Mouse (Mus musculus): ENCODE data around the gene Srf. TPM values are rescaled to one million over a fixed set of nuclear protein-coding genes. Genes with fewer than 3 reads are reported as not detected.

Srf gene
- polyA plus RNA-seq (2016; fragmentation: Nextera tagmentation; extraction: Ambion mirVana), result 15.0 and 17.5 TPM in 2 replicates

DNA sequence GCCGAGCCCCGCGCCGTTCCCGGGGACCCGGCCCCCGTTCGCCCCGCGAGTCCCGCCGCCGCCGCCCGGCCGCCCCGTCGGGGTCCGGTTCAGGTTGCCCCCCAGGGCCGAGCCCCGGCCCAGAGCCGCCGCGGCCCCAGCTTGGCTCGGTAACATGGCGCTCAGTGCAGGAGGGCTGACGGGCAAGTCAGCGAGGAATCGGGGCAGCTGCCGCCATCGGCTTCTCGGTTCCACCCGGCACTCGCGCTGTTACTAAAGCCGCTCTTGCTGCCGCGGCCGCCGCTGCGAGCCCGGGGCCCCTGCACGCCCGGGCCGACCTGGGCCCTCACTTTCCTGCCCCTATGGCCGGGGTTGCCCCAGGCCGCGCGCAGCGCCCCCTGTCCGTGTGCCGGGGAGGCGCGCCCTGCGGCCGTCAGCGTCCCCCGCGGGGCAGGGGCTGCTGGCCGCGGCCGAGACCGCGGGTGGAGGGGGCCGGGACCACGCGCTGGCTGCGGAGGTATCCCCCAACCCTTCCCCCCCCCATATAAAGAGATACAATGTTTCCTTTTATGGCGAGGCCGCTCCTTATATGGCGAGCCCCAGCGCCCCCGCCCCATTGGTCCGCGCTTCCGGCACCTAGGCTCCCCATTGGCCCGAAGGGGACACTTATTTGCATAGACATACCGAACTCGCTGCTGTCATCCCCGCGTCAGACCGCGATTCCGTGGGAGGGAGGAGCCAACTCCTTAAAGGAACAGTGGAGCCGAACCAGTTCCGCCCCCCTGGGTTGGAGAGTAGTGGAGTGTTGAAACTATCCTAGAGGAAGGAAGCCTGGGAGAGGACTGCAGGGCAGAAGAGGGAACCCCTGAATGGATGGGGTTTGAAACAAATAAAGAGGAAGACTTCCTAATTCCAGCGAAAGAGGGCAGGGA lies at the start of gene Srf:
Srf (minus strand) TSS at position 503 of the 911 bp plus-strand sequence.
- no peaks in the 10 kb centered on the region for H3K27me3 ChIP-seq (replicated peaks)
- no peaks in the 10 kb centered on the region for H3K9me3 ChIP-seq (replicated peaks)
- peak within 1 kb of the TSS; percentile 100 for H3K9ac ChIP-seq
- H3K4me1 ChIP-seq (replicated peaks), result peaks cover 41% of the 10 kb centered on the region
- peak; percentile 93 for ATAC-seq (ENCODE audit: insufficient number of reproducible peaks, low FRiP score)
- peaks cover 16% of the 10 kb centered on the region for H3K36me3 ChIP-seq
- peak within 1 kb of the TSS; percentile 98 for H3K27ac ChIP-seq (ENCODE audit: poor library complexity, severe bottlenecking)
- peak within 1 kb of the TSS; percentile 83 for H3K4me2 ChIP-seq
- under 1% methylated on average over 81 of the region's 87 CpGs for WGBS
- peak within 1 kb of the TSS; percentile 98 for H3K4me3 ChIP-seq

DNA sequence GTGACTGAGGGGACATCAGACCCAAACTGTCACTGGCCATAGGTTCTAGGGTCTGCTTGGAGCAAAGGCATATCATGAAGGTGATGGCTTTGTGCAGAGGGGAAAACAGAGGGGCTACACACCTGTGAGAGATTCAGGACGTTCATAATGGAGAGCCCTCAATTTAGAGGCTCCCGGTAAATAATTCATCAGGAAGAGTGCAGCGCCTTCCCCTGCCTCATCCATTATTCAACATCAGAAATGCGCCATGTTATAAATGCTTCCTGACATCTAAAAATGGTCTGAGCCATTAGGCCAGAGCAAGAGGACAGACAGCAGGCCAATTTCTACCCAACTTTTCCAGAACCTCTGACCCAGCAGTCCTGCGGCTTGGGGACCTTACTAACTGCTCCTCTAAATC lies 49.2 kb upstream of the Srf start:
- H3K27ac ChIP-seq (ENCODE audit: poor library complexity, severe bottlenecking), result no peak overlapping the region
- H3K36me3 ChIP-seq, result peaks cover 13% of the 10 kb centered on the region

DNA sequence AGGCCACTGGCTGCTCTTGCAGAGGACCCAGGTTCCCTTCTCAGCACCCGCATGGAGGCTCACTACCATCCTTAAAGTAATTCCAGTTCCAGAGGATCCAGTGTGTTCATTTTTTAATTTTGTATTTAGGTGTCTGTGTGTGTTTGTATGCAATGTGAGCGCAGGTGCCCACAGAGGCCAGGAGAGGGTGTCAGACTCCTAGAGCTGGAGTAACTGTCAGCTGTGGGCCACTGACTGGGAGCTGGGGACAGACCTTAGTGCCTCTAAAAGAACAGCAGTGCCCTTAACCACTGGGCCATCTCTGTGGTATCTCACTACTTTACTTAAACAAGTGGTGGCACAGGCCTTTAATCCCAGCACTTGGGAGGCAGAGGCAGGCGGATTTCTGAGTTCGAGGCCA lies 47.3 kb upstream of the Srf start:
- WGBS, result 88% methylated on average over 4 of the region's 4 CpGs
- Histone ChIP-seq H3K27me3 (replicated peaks) (no peaks in the 10 kb centered on the region), H3K4me3 (no peak overlapping the region), H3K9ac (no peak overlapping the region), H3K4me1 (replicated peaks) (peaks cover 44% of the 10 kb centered on the region), H3K27ac (ENCODE audit: poor library complexity, severe bottlenecking) (no peak overlapping the region), H3K36me3 (peaks cover 14% of the 10 kb centered on the region), H3K9me3 (replicated peaks) (no peaks in the 10 kb centered on the region), H3K4me2 (no peak overlapping the region)
- no peak for ATAC-seq (ENCODE audit: insufficient number of reproducible peaks, low FRiP score)

More for the DNA sequence above, 49.2 kb upstream of the Srf start:
- Histone ChIP-seq H3K4me3 (no peak overlapping the region), H3K27me3 (replicated peaks) (no peaks in the 10 kb centered on the region), H3K9me3 (replicated peaks) (no peaks in the 10 kb centered on the region), H3K9ac (no peak overlapping the region), H3K4me1 (replicated peaks) (peaks cover 36% of the 10 kb centered on the region), H3K4me2 (no peak overlapping the region)
- WGBS, result 80% methylated on average over 5 of the region's 5 CpGs
- no peak for ATAC-seq (ENCODE audit: insufficient number of reproducible peaks, low FRiP score)

DNA sequence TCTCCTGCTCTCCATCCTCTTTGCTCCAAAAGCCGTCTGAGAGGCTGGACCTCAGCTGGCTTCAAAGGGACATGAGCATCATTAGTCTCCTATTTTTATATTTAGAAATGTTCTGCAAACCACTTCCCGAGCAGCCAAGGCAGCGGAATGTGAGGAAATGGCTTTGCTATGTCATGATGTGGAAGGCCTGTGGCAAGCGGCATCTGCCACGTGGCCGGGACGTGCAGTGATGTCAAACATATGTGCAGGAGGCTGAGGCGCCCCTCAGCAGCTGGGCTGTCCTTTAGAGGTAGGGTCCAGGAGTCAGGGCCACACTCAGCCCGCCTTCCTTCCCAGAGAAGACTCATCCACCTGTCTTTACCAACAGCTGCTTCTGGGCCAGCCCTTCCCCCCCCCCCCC lies 46.2 kb upstream of the Srf start:
- H3K27me3 ChIP-seq (replicated peaks), result no peaks in the 10 kb centered on the region

DNA sequence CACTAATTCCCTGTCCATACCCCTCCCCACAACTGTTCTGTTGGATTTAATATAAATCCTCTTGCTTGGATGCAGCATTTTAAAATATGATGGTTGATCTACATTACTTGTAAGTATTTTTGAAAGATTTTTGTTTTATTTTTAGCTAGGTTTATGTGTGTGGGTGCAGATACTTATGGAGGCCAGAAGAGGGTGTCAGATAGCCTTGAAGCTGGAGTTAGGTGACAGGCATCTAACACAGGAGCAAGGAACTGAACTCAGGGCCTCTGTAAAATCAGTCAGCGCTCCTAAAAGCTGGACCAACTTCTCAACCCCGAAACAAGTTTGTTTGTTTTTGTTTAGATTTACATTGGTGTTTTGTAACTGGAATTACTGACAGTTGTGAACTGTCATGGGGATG lies 44.6 kb upstream of the Srf start:
- H3K9me3 ChIP-seq (replicated peaks), result no peaks in the 10 kb centered on the region
- peaks cover 45% of the 10 kb centered on the region for H3K4me1 ChIP-seq (replicated peaks)
- H3K9ac ChIP-seq, result no peak overlapping the region
- no peak overlapping the region for H3K27ac ChIP-seq (ENCODE audit: poor library complexity, severe bottlenecking)
- no peak overlapping the region for H3K4me2 ChIP-seq
- no peaks in the 10 kb centered on the region for H3K27me3 ChIP-seq (replicated peaks)
- 91% methylated on average over 2 of the region's 2 CpGs for WGBS
- H3K4me3 ChIP-seq, result no peak overlapping the region
- no peak for ATAC-seq (ENCODE audit: insufficient number of reproducible peaks, low FRiP score)
- peaks cover 29% of the 10 kb centered on the region for H3K36me3 ChIP-seq

More for the DNA sequence above, 46.2 kb upstream of the Srf start:
- Histone ChIP-seq H3K4me3 (no peak overlapping the region), H3K9me3 (replicated peaks) (no peaks in the 10 kb centered on the region), H3K4me2 (0 out of 2 replicates have a peak overlapping the region, but pooled peaks have one; percentile 2), H3K27ac (ENCODE audit: poor library complexity, severe bottlenecking) (peak overlapping the region; percentile 68; the same call in 1 of the 2 replicates), H3K4me1 (replicated peaks) (peaks cover 45% of the 10 kb centered on the region), H3K9ac (0 out of 2 replicates have a peak overlapping the region, but pooled peaks have one; percentile 31), H3K36me3 (peaks cover 19% of the 10 kb centered on the region)
- ATAC-seq (ENCODE audit: insufficient number of reproducible peaks, low FRiP score), result no peak
- 56% methylated on average over 9 of the region's 9 CpGs for WGBS

DNA sequence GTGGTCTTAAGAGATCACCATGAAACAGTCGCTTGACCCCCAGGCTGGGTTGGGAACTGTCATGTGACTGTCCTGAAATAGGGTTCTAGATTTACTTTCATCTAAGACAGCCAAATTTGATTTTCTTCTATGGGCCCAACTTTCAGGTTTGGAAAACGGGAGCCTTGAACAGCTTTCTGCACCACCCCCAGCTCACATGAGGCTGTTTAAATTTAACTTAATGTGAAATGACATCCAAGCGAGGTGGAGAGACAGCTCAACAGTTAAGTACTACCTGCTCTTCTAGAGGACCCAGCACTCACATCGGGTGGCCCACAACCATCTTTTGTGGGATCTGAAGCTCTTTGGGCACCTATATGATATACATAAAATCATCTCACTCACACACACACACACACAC lies 43.0 kb upstream of the Srf start:
- peaks cover 29% of the 10 kb centered on the region for H3K36me3 ChIP-seq
- H3K4me2 ChIP-seq, result no peak overlapping the region
- peaks cover 47% of the 10 kb centered on the region for H3K4me1 ChIP-seq (replicated peaks)
- 71% methylated on average over 4 of the region's 4 CpGs for WGBS
- H3K9me3 ChIP-seq (replicated peaks), result no peaks in the 10 kb centered on the region
- no peaks in the 10 kb centered on the region for H3K27me3 ChIP-seq (replicated peaks)
- H3K27ac ChIP-seq (ENCODE audit: poor library complexity, severe bottlenecking), result no peak overlapping the region
- ATAC-seq (ENCODE audit: insufficient number of reproducible peaks, low FRiP score), result no peak
- H3K4me3 ChIP-seq, result no peak overlapping the region
- no peak overlapping the region for H3K9ac ChIP-seq

DNA sequence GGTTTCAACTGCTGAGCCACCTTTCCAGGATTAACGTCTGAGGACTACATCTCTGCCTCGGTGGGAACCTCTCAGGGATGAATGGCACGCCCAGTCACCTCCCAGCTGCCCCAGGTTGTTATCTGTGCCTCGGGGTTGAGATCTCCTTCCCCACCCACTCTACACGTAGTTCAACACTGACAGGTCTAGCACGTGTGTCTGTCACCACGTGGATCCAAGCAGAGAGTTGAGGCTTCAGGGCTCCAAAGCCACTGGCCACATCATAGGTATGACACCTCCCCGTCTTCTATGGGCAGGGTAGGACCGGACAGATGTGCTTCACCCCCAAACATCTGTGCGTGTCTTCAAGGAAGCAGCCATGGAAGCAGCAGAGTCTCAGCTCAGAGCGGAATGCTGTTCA lies 42.0 kb upstream of the Srf start:
- H3K36me3 ChIP-seq, result peaks cover 29% of the 10 kb centered on the region

DNA sequence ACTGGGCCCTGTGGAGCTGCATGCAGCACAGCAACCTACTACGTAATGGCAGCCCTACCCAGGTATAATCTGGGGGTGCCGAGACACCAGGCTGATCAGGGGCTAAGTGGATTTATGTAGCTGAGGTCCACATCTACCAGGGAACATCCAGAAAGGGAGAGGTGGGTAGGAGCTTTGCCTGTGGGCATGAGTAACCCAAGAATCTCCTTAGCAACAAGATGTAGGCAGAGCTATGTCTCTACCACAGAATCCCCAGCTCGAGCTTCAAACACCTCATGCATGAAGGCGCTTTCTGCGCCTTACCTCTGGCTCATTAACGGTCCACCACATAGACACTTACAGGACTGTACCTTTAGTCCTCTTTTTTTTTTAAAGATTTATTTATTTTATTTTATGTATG lies 39.4 kb upstream of the Srf start:
- peak overlapping the region; percentile 4; the same call in 1 of the 2 replicates for H3K9ac ChIP-seq
- 82% methylated on average over 6 of the region's 6 CpGs for WGBS
- no peak overlapping the region for H3K4me3 ChIP-seq
- no peak for ATAC-seq (ENCODE audit: insufficient number of reproducible peaks, low FRiP score)
- no peak overlapping the region for H3K4me2 ChIP-seq
- peaks cover 34% of the 10 kb centered on the region for H3K36me3 ChIP-seq
- peak overlapping the region; percentile 82 for H3K27ac ChIP-seq (ENCODE audit: poor library complexity, severe bottlenecking)
- no peaks in the 10 kb centered on the region for H3K9me3 ChIP-seq (replicated peaks)
- peaks cover 47% of the 10 kb centered on the region for H3K4me1 ChIP-seq (replicated peaks)
- H3K27me3 ChIP-seq (replicated peaks), result no peaks in the 10 kb centered on the region

More for the DNA sequence above, 42.0 kb upstream of the Srf start:
- H3K9me3 ChIP-seq (replicated peaks), result no peaks in the 10 kb centered on the region
- no peak for ATAC-seq (ENCODE audit: insufficient number of reproducible peaks, low FRiP score)
- H3K4me2 ChIP-seq, result no peak overlapping the region
- peaks cover 55% of the 10 kb centered on the region for H3K4me1 ChIP-seq (replicated peaks)
- H3K4me3 ChIP-seq, result no peak overlapping the region
- no peak overlapping the region for H3K9ac ChIP-seq
- WGBS, result 71% methylated on average over 11 of the region's 11 CpGs
- H3K27me3 ChIP-seq (replicated peaks), result no peaks in the 10 kb centered on the region
- no peak overlapping the region for H3K27ac ChIP-seq (ENCODE audit: poor library complexity, severe bottlenecking)

DNA sequence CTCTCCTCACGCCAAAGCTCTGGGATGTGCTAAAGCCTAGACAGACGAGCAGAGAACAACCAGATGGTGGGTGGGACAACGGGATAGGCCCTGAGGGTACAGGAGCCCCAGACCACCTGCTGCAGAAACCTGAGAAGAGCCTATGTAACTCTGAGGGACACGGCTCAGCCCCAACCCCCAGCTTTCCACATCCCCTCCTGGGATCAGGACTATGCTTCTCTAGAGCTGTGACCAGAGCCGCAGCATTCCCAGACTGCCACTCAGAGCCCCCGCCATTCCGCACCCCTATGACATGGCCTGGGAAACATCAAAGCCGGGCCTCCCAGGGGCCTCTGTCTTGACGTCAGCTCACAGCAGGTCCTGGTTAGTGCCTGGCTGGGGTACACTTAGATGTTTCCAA lies 38.6 kb upstream of the Srf start:
- H3K27me3 ChIP-seq (replicated peaks), result no peaks in the 10 kb centered on the region
- peaks cover 43% of the 10 kb centered on the region for H3K4me1 ChIP-seq (replicated peaks)
- peak overlapping the region; percentile 28; the same call in 1 of the 2 replicates for H3K4me2 ChIP-seq
- H3K36me3 ChIP-seq, result peaks cover 41% of the 10 kb centered on the region
- no peak overlapping the region for H3K4me3 ChIP-seq
- H3K27ac ChIP-seq (ENCODE audit: poor library complexity, severe bottlenecking), result peak overlapping the region; percentile 82
- peak; percentile 65 for ATAC-seq (ENCODE audit: insufficient number of reproducible peaks, low FRiP score)
- H3K9ac ChIP-seq, result peak overlapping the region; percentile 4
- WGBS, result 17% methylated on average over 9 of the region's 9 CpGs
- no peaks in the 10 kb centered on the region for H3K9me3 ChIP-seq (replicated peaks)

DNA sequence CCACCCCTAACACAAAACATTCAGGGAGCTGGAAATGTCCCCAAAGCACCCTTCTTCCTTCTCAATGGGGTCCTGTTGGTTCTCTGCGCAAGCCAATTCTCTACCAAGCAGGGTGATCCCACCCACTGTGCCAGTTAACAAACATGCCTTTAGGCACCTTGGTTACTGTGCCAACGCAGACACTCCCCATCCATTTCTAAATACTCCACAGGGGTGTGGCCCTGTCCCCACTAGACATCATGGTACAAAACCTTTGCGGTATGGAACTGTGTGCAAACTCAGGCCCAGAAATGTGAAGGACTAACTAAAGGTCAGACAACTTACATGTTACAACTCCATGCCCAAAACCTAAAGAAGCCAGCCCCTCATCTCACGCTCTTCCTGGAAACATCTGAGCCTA lies 37.1 kb upstream of the Srf start:
- no peak overlapping the region for H3K4me3 ChIP-seq
- 91% methylated on average over 4 of the region's 4 CpGs for WGBS
- no peak for ATAC-seq (ENCODE audit: insufficient number of reproducible peaks, low FRiP score)
- no peak overlapping the region for H3K27ac ChIP-seq (ENCODE audit: poor library complexity, severe bottlenecking)
- H3K4me1 ChIP-seq (replicated peaks), result peaks cover 28% of the 10 kb centered on the region
- no peak overlapping the region for H3K9ac ChIP-seq
- no peak overlapping the region for H3K4me2 ChIP-seq
- no peaks in the 10 kb centered on the region for H3K27me3 ChIP-seq (replicated peaks)
- H3K36me3 ChIP-seq, result peaks cover 54% of the 10 kb centered on the region
- no peaks in the 10 kb centered on the region for H3K9me3 ChIP-seq (replicated peaks)

DNA sequence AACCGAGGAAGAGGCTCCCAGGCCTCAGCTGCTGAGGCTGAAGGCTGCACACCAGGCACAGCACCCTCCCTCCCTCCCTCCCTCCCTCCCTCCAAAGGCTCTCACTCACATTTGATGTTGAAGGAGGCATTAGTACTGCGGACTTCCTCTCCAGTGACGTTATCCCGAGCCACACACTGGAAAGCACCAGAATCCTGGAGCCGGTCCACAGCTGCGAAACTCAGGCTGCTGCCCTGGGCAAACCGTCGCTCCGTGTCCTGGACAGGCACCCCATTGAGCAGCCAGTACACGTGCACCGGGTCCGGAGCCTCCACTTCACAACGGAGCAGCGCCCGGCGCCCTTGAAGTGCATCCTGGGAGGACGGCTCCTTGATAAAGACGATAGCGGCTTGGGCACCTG lies 35.4 kb upstream of the Srf start:
- Histone ChIP-seq H3K9ac (no peak overlapping the region), H3K27me3 (replicated peaks) (no peaks in the 10 kb centered on the region), H3K4me2 (no peak overlapping the region), H3K9me3 (replicated peaks) (no peaks in the 10 kb centered on the region), H3K4me3 (no peak overlapping the region), H3K4me1 (replicated peaks) (peaks cover 28% of the 10 kb centered on the region), H3K36me3 (peaks cover 55% of the 10 kb centered on the region), H3K27ac (ENCODE audit: poor library complexity, severe bottlenecking) (no peak overlapping the region)
- 78% methylated on average over 19 of the region's 19 CpGs for WGBS
- no peak for ATAC-seq (ENCODE audit: insufficient number of reproducible peaks, low FRiP score)
